Mouse (Mus musculus) lung, embryonic 15.5 days (tissue): ENCODE data around the gene Gpr157. TPM values are rescaled to one million over a fixed set of nuclear protein-coding genes. Genes with fewer than 3 reads are reported as not detected.
A peak's percentile ranks its signal among the peaks of the same experiment; 100 is the strongest.

Experiments
- ATAC-seq: fragments of 200-750 bp; cut with Nextera tagmentation; 2 replicates; pipeline ENCODE4 v1.8.0; 2017; ENCODE audit warnings: moderate number of reproducible peaks, borderline replicate concordance; ENCODE audit not compliant: low FRiP score, low TSS enrichment; ENCODE audit errors: extremely low read depth
- H3K27ac ChIP-seq: fragments of 300-500 bp; sonication (generic); 2 replicates; pipeline ENCODE4 v1.5.1; 2015; ENCODE audit warnings: moderate library complexity, mild to moderate bottlenecking, inconsistent platforms
- H3K27me3 ChIP-seq: fragments of 300-500 bp; sonication (generic); 2 replicates; pipeline ENCODE4 v1.6.1; 2015; ENCODE audit warnings: inconsistent platforms
- H3K36me3 ChIP-seq: fragments of 300-500 bp; sonication (generic); 2 replicates; pipeline ENCODE4 v1.6.1; 2015; ENCODE audit warnings: inconsistent platforms
- H3K4me1 ChIP-seq: fragments of 300-500 bp; sonication (generic); 2 replicates; pipeline ENCODE4 v1.6.1; 2015; ENCODE audit warnings: inconsistent platforms
- H3K4me2 ChIP-seq: fragments of 300-500 bp; sonication (generic); 2 replicates; pipeline ENCODE4 v1.6.1; 2015; ENCODE audit warnings: inconsistent platforms, mild to moderate bottlenecking, moderate library complexity
- H3K4me3 ChIP-seq: fragments of 300-500 bp; sonication (generic); 2 replicates; pipeline ENCODE4 v1.5.1; 2015; ENCODE audit warnings: mild to moderate bottlenecking, inconsistent platforms
- H3K9ac ChIP-seq: fragments of 300-500 bp; sonication (generic); 2 replicates; pipeline ENCODE4 v1.6.1; 2015; ENCODE audit warnings: inconsistent platforms
- H3K9me3 ChIP-seq: fragments of 300-500 bp; sonication (generic); 2 replicates; pipeline ENCODE4 v1.6.1; 2016; ENCODE audit warnings: inconsistent platforms
- WGBS: fragments of 180-500 bp; shearing (Covaris S2); methylation state at CpG from one replicate; pipeline ENCODE4 v1.1.7; 2015; 5-methylcytosine and 5-hydroxymethylcytosine counted together
- polyA plus RNA-seq: library from polyadenylated mRNA; unstranded; fragments of >200 nt; fragmentation: Nextera tagmentation; extraction: Ambion mirVana; gene quantifications from 2 replicates; pipeline ENCODE4 v1.2.1, GENCODE M21; 2015

The Gpr157 gene
- polyA plus RNA-seq, 1 experiment from 2014 or later, result 2.2 TPM

- 20% methylated on average over 8 of the region's 8 CpGs for WGBS
- Histone ChIP-seq H3K4me1 (peaks cover 9% of the 10 kb centered on the region; the same call in 1 of the 2 replicates), H3K4me3 (no peak overlapping the region), H3K36me3 (0 out of 2 replicates have a peak, but pooled peaks cover 2% of the 10 kb centered on the region), H3K27me3 (no peaks in the 10 kb centered on the region), H3K27ac (no peak overlapping the region), H3K9ac (no peak overlapping the region), H3K9me3 (no peaks in the 10 kb centered on the region), H3K4me2 (no peak overlapping the region)
- no peak for ATAC-seq
Observed at GRCm38 (mm10) chr4:150073102-150073473, 14.1 kb upstream of the Gpr157 start.

- no peak overlapping the region for H3K4me2 ChIP-seq
- no peaks in the 10 kb centered on the region for H3K9me3 ChIP-seq
- H3K4me3 ChIP-seq, result no peak overlapping the region
- H3K27me3 ChIP-seq, result no peaks in the 10 kb centered on the region
- no peak for ATAC-seq
- no peak overlapping the region for H3K9ac ChIP-seq
- no peaks in the 10 kb centered on the region for H3K36me3 ChIP-seq
- H3K27ac ChIP-seq, result peak overlapping the region; percentile 61
- whole genome bisulfite sequencing, result 71% methylated on average over 7 of the region's 7 CpGs
- H3K4me1 ChIP-seq, result peaks cover 17% of the 10 kb centered on the region
Observed at GRCm38 (mm10) chr4:150075350-150075749, 11.8 kb upstream of the Gpr157 start.

- WGBS, result 31% methylated on average over 18 of the region's 18 CpGs
- H3K27ac ChIP-seq, result peak overlapping the region; percentile 61
- peaks cover 17% of the 10 kb centered on the region for H3K4me1 ChIP-seq
- no peaks in the 10 kb centered on the region for H3K36me3 ChIP-seq
- no peaks in the 10 kb centered on the region for H3K9me3 ChIP-seq
- ATAC-seq, result peak; percentile 43; the same call in 1 of the 2 replicates
- no peak overlapping the region for H3K4me2 ChIP-seq
- H3K27me3 ChIP-seq, result no peaks in the 10 kb centered on the region
- no peak overlapping the region for H3K9ac ChIP-seq
- H3K4me3 ChIP-seq, result no peak overlapping the region
Observed at GRCm38 (mm10) chr4:150076147-150076546, 11.0 kb upstream of the Gpr157 start.

- Histone ChIP-seq H3K27me3 (no peaks in the 10 kb centered on the region), H3K4me1 (peaks cover 17% of the 10 kb centered on the region), H3K4me3 (no peak overlapping the region), H3K9me3 (no peaks in the 10 kb centered on the region), H3K4me2 (no peak overlapping the region), H3K9ac (no peak overlapping the region), H3K27ac (peak overlapping the region; percentile 95), H3K36me3 (no peaks in the 10 kb centered on the region)
- ATAC-seq, result no peak
- WGBS, result 63% methylated on average over 2 of the region's 2 CpGs
Observed at GRCm38 (mm10) chr4:150078646-150079045, 8.5 kb upstream of the Gpr157 start.

- Histone ChIP-seq H3K4me3 (no peak overlapping the region), H3K27me3 (no peaks in the 10 kb centered on the region), H3K9me3 (no peaks in the 10 kb centered on the region), H3K27ac (peak overlapping the region; percentile 95), H3K9ac (no peak overlapping the region), H3K4me2 (no peak overlapping the region), H3K4me1 (peaks cover 17% of the 10 kb centered on the region), H3K36me3 (no peaks in the 10 kb centered on the region)
- ATAC-seq, result peak; percentile 71
- 42% methylated on average over 7 of the region's 7 CpGs for WGBS
Observed at GRCm38 (mm10) chr4:150079244-150079643, 7.9 kb upstream of the Gpr157 start.

GRCm38 (mm10) chr4:150080330-150080967 is 6.7 kb upstream of the Gpr157 start:
- Histone ChIP-seq H3K4me3 (no peak overlapping the region), H3K4me1 (peaks cover 17% of the 10 kb centered on the region), H3K27ac (peak overlapping the region; percentile 95), H3K9ac (no peak overlapping the region), H3K27me3 (no peaks in the 10 kb centered on the region), H3K9me3 (no peaks in the 10 kb centered on the region), H3K36me3 (no peaks in the 10 kb centered on the region), H3K4me2 (no peak overlapping the region)
- ATAC-seq, result peak; percentile 70
- 42% methylated on average over 11 of the region's 11 CpGs for WGBS

GRCm38 (mm10) chr4:150085366-150085765 is 1.8 kb upstream of the Gpr157 start:
- no peak for ATAC-seq
- Histone ChIP-seq H3K9me3 (no peaks in the 10 kb centered on the region), H3K4me1 (peaks cover 34% of the 10 kb centered on the region), H3K4me2 (no peak overlapping the region), H3K27ac (no peak overlapping the region), H3K36me3 (no peaks in the 10 kb centered on the region), H3K27me3 (no peaks in the 10 kb centered on the region), H3K9ac (no peak overlapping the region), H3K4me3 (no peak overlapping the region)
- 75% methylated on average over 4 of the region's 4 CpGs for WGBS

- peak overlapping the region; percentile 99 for H3K4me2 ChIP-seq
- no peaks in the 10 kb centered on the region for H3K27me3 ChIP-seq
- 2% methylated on average over 7 of the region's 7 CpGs for WGBS
- peak overlapping the region; percentile 75 for H3K4me3 ChIP-seq
- 0 out of 2 replicates have a peak overlapping the region, but pooled peaks have one; percentile 10 for H3K9ac ChIP-seq
- no peaks in the 10 kb centered on the region for H3K9me3 ChIP-seq
- no peak for ATAC-seq
- H3K36me3 ChIP-seq, result no peaks in the 10 kb centered on the region
- peak overlapping the region; percentile 77 for H3K27ac ChIP-seq
- peaks cover 34% of the 10 kb centered on the region for H3K4me1 ChIP-seq
Observed at GRCm38 (mm10) chr4:150086841-150087160, 364 bp upstream of the Gpr157 start.

- Histone ChIP-seq H3K9me3 (no peaks in the 10 kb centered on the region), H3K9ac (peak overlapping the region; percentile 69), H3K27ac (peak overlapping the region; percentile 77), H3K4me2 (peak overlapping the region; percentile 99), H3K4me3 (peak overlapping the region; percentile 75), H3K4me1 (peaks cover 40% of the 10 kb centered on the region), H3K27me3 (no peaks in the 10 kb centered on the region), H3K36me3 (no peaks in the 10 kb centered on the region)
- ATAC-seq, result no peak
- WGBS, result 16% methylated on average over 29 of the region's 29 CpGs
Observed at GRCm38 (mm10) chr4:150087890-150088530, 845 bp downstream of the Gpr157 start.

GRCm38 (mm10) chr4:150089121-150089520 is 2.0 kb downstream of the Gpr157 start:
- Histone ChIP-seq H3K9me3 (no peaks in the 10 kb centered on the region), H3K36me3 (no peaks in the 10 kb centered on the region), H3K4me1 (peaks cover 48% of the 10 kb centered on the region), H3K4me2 (peak overlapping the region; percentile 99), H3K27me3 (no peaks in the 10 kb centered on the region), H3K27ac (no peak overlapping the region), H3K4me3 (peak overlapping the region; percentile 75; the same call in 1 of the 2 replicates), H3K9ac (no peak overlapping the region)
- WGBS, result 60% methylated on average over 10 of the region's 10 CpGs
- ATAC-seq, result no peak

- H3K4me1 ChIP-seq, result peaks cover 52% of the 10 kb centered on the region
- 79% methylated on average over 18 of the region's 18 CpGs for WGBS
- no peak overlapping the region for H3K4me3 ChIP-seq
- no peak overlapping the region for H3K9ac ChIP-seq
- H3K4me2 ChIP-seq, result no peak overlapping the region
- no peaks in the 10 kb centered on the region for H3K9me3 ChIP-seq
- ATAC-seq, result no peak
- H3K27me3 ChIP-seq, result no peaks in the 10 kb centered on the region
- H3K36me3 ChIP-seq, result no peaks in the 10 kb centered on the region
- H3K27ac ChIP-seq, result no peak overlapping the region
Observed at GRCm38 (mm10) chr4:150091887-150092582, 4.9 kb downstream of the Gpr157 start.

GRCm38 (mm10) chr4:150092583-150092902 is 5.4 kb downstream of the Gpr157 start:
- ATAC-seq, result no peak
- H3K9me3 ChIP-seq, result no peaks in the 10 kb centered on the region
- peaks cover 50% of the 10 kb centered on the region for H3K4me1 ChIP-seq
- H3K9ac ChIP-seq, result no peak overlapping the region
- H3K27ac ChIP-seq, result no peak overlapping the region
- no peak overlapping the region for H3K4me3 ChIP-seq
- no peaks in the 10 kb centered on the region for H3K27me3 ChIP-seq
- H3K36me3 ChIP-seq, result no peaks in the 10 kb centered on the region
- 47% methylated on average over 3 of the region's 3 CpGs for WGBS
- H3K4me2 ChIP-seq, result no peak overlapping the region
